Mouse (Mus musculus) MEL (cell line): ENCODE data around the gene Kntc1.

Experiments used
- CHD1 ChIP-seq: IDR thresholded peaks from 2 replicates; pipeline ENCODE4 v1.6.1; 2012; ENCODE audit warnings: low read depth, mild to moderate bottlenecking, inconsistent platforms, low read length, improper control_type of control experiment
- E2F4 ChIP-seq: IDR thresholded peaks from 2 replicates; pipeline ENCODE4 v1.6.1; 2011; ENCODE audit warnings: low read depth, low read length, improper control_type of control experiment, borderline replicate concordance
- GATA1 ChIP-seq: IDR thresholded peaks from 2 replicates; pipeline ENCODE4 v1.6.1; 2011; ENCODE audit warnings: low read depth, low read length, improper control_type of control experiment
- HCFC1 ChIP-seq: IDR thresholded peaks from 2 replicates; pipeline ENCODE4 v1.6.1; 2012; ENCODE audit warnings: low read depth, mild to moderate bottlenecking, inconsistent platforms, low read length, improper control_type of control experiment, moderate library complexity
- MAZ ChIP-seq: IDR thresholded peaks from 2 replicates; pipeline ENCODE4 v1.6.1; 2012; ENCODE audit warnings: low read depth, mild to moderate bottlenecking, inconsistent platforms, low read length, improper control_type of control experiment
- NRF1 ChIP-seq: IDR thresholded peaks from 2 replicates; pipeline ENCODE4 v1.6.1; 2014; ENCODE audit warnings: low read depth, mild to moderate bottlenecking, inconsistent platforms, low read length, improper control_type of control experiment, moderate library complexity; ENCODE audit not compliant: poor library complexity, insufficient read depth, severe bottlenecking
- POLR2A ChIP-seq, 2 experiments: IDR thresholded peaks; 2 replicates each; pipeline ENCODE4 v1.6.1; 2011 to 2012; ENCODE audit warnings: low read length in 2 of 2, mild to moderate bottlenecking in 2 of 2, control low read depth in 1 of 2, improper control_type of control experiment in 1 of 2, low read depth in 1 of 2, moderate library complexity in 1 of 2; ENCODE audit not compliant: control insufficient read depth in 1 of 2, insufficient read depth in 1 of 2, poor library complexity in 1 of 2
- POLR2AphosphoS5 ChIP-seq: IDR thresholded peaks from 2 replicates; pipeline ENCODE4 v1.6.1; 2012; ENCODE audit warnings: low read depth, borderline replicate concordance, mild to moderate bottlenecking, inconsistent platforms, low read length, moderate library complexity, mixed read lengths
- TAL1 ChIP-seq: IDR thresholded peaks from 2 replicates; pipeline ENCODE4 v1.6.1; 2012; ENCODE audit warnings: mild to moderate bottlenecking, inconsistent platforms, low read length, moderate library complexity, mixed read lengths
- USF1 ChIP-seq: IDR thresholded peaks from 2 replicates; pipeline ENCODE4 v1.6.1; 2014; ENCODE audit warnings: low read depth, mild to moderate bottlenecking, inconsistent platforms, low read length, improper control_type of control experiment, moderate library complexity
- USF2 ChIP-seq, 2 experiments: IDR thresholded peaks; 2 replicates each; pipeline ENCODE4 v1.6.1; 2011 to 2012; ENCODE audit warnings: improper control_type of control experiment in 2 of 2, low read length in 2 of 2, borderline replicate concordance in 1 of 2, inconsistent platforms in 1 of 2, low read depth in 1 of 2, mild to moderate bottlenecking in 1 of 2; ENCODE audit not compliant: insufficient read depth in 1 of 2
- ZC3H11A ChIP-seq: IDR thresholded peaks from 2 replicates; pipeline ENCODE4 v1.6.1; 2012; ENCODE audit warnings: low read depth, mild to moderate bottlenecking, inconsistent platforms, low read length, improper control_type of control experiment
- ZNF384 ChIP-seq: IDR thresholded peaks from 2 replicates; pipeline ENCODE4 v1.6.1; 2012; ENCODE audit warnings: low read depth, mild to moderate bottlenecking, inconsistent platforms, low read length, improper control_type of control experiment

DNA sequence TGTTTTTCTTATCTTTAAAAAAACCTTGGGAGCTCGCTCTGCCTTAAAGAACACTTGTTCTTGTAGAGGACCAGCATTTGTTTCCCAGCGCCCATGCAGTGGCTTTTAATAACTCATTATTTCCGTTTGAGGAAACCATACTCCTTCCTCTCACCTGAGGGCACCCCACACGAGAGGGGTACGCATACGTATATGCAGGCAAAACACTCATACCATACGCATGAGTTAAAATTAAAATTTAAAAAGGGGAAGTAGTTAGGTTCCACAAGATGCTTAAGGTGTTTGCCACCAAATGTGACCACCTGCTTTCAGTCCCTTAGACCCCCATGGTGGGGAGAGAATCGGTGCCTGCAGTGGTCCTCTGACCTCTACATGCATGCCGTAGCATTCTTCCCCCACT, 23.9 kb downstream of the Kntc1 start:
- TF ChIP-seq CHD1 (no peak), ZC3H11A (no peak), POLR2A (IDR thresholded peaks at IDR 0.05; ENCODE audit: control insufficient read depth in 1 of 2, insufficient read depth in 1 of 2, low read depth in 1 of 2, low read length in 2 of 2, poor library complexity in 1 of 2) (no peak), TAL1 (no peak), MAZ (no peak), GATA1 (no peak), E2F4 (no peak), USF1 (no peak), ZNF384 (no peak), USF2 (IDR thresholded peaks at IDR 0.05; ENCODE audit: borderline replicate concordance in 1 of 2, insufficient read depth in 1 of 2, low read depth in 1 of 2, low read length in 2 of 2) (no peak), HCFC1 (no peak), NRF1 (no peak), POLR2AphosphoS5 (no peak)
